ENCODE assay signal across 9 mouse cellular contexts in the genomic region with DNA sequence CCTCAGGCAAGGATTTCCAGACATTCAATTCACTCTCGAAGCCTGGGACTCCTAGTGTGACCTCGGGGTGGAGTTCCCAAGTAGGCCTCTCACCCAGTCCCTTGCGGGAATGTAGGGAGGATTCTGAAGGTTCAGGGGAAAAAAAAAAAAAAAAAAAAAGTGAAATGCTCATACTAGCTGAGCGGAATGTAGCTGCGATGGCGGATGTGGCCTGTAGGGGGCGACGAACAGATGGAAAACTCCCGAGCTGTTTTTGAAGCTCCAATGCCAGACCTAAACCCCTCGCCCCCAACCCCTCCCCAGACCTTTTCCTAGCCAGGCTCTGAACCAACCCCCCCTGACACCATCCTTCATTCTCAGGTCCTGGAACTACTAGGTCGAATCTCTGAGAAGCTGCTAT. TPM values are rescaled to one million over a fixed set of nuclear protein-coding genes. Genes with fewer than 3 reads are reported as not detected.
DNase-seq lines count a peak whose midpoint lies in the region; ATAC-seq and TF ChIP-seq lines count a peak whose summit lies in the region.
"Had no signal": no experiment of that assay in that cellular context is flagged by ENCODE, and none has a peak within 500 bp of the region (broad histone marks: within the 10 kb centered on the region; RNA-seq: fewer than 3 reads in every experiment).

No protein-coding gene starts in this region.

- WGBS in heart, embryonic 12.5 days, result under 1% methylated on average over 11 of the region's 11 CpGs

- H3K27ac ChIP-seq in CH12.LX (ENCODE audit: insufficient read depth, low read depth), result no peak overlapping the region
- no peak overlapping the region for H3K27ac ChIP-seq in heart, embryonic 12.5 days (ENCODE audit: poor library complexity, severe bottlenecking)
- H3K27ac ChIP-seq: midbrain, embryonic 12.5 days had no signal

- no peaks in the 10 kb centered on the region for H3K79me2 ChIP-seq in CH12.LX (replicated peaks; ENCODE audit: control insufficient read depth, extremely low read depth, insufficient read depth, poor library complexity, severe bottlenecking)

- H3K4me1 ChIP-seq in CH12.LX (ENCODE audit: control insufficient read depth in 1 of 2, insufficient read depth in 2 of 2), result no peaks in the 10 kb centered on the region
- peaks cover 27% of the 10 kb centered on the region for H3K4me1 ChIP-seq in heart, embryonic 12.5 days (replicated peaks)

- TF ChIP-seq RAD21 in CH12.LX (IDR thresholded peaks at IDR 0.05; ENCODE audit: low read depth, low read length), result no peak; the same call in none of the 2 replicates

- TF ChIP-seq POLR2A in CH12.LX (IDR thresholded peaks at IDR 0.05; ENCODE audit: low read depth, low read length), result no peak

- H3K9ac ChIP-seq in CH12.LX (ENCODE audit: insufficient read depth, low read depth), result no peak overlapping the region
- no peak overlapping the region for H3K9ac ChIP-seq in heart, embryonic 12.5 days
- H3K9ac ChIP-seq: midbrain, embryonic 12.5 days had no signal

- peak in 1 of 2 experiments; percentile 37; a peak in 2 of 4 replicates for TF ChIP-seq CTCF in CH12.LX (conservative IDR thresholded peaks at IDR 0.05 in 1 of 2, IDR thresholded peaks at IDR 0.05 in 1 of 2; ENCODE audit: low read depth in 2 of 2, low read length in 2 of 2)

- dilution Hi-C loops in CH12.LX (cut with MboI; ENCODE audit: extremely low pct_ligation_motif_present, extremely low pct_unique_long_range_greater_than_20kb, low sequenced_read_pairs), result no loop called here

- H3K9me3 ChIP-seq in CH12.LX (replicated peaks; ENCODE audit: low read length), result peaks cover 47% of the 10 kb centered on the region
- H3K9me3 ChIP-seq in heart, embryonic 12.5 days (replicated peaks), result no peaks in the 10 kb centered on the region
- H3K9me3 ChIP-seq: midbrain, embryonic 12.5 days had no signal

- no peaks in the 10 kb centered on the region for H3K36me3 ChIP-seq in CH12.LX (replicated peaks in 1 of 2; ENCODE audit: control insufficient read depth in 1 of 2, insufficient read depth in 1 of 2, low read length in 1 of 2)
- no peaks in the 10 kb centered on the region for H3K36me3 ChIP-seq in heart, embryonic 12.5 days
- H3K36me3 ChIP-seq: midbrain, embryonic 12.5 days had no signal

- no peak overlapping the region for H3K4me3 ChIP-seq in CH12.LX (replicated peaks in 1 of 3; ENCODE audit: low read depth in 2 of 3, low read length in 2 of 3, poor library complexity in 1 of 3)
- H3K4me3 ChIP-seq in heart, embryonic 12.5 days, result peak overlapping the region; percentile 22; the same call in 1 of the 2 replicates
- H3K4me3 ChIP-seq: midbrain, embryonic 12.5 days had no signal

- no peak overlapping the region for H3K4me2 ChIP-seq in CH12.LX (ENCODE audit: insufficient read depth, low read depth, poor library complexity, severe bottlenecking)
- peak overlapping the region; percentile 51 for H3K4me2 ChIP-seq in heart, embryonic 12.5 days
- H3K4me2 ChIP-seq: midbrain, embryonic 12.5 days had no signal

- in situ Hi-C loops in CH12.LX (cut with MboI; ENCODE audit: low pct_ligation_motif_present, low pct_unique_long_range_greater_than_20kb, low sequenced_read_pairs), result no loop called here

- intact Hi-C loops in heart, postnatal 25 days (cut with DNase I), result loop anchor here (5.0 kb wide), 1 partner anchor 106 kb away; no protein-coding TSS in a partner anchor

- no peak for TF ChIP-seq EP300 in CH12.LX (IDR thresholded peaks at IDR 0.05; ENCODE audit: low read length)

- H3K27me3 ChIP-seq in CH12.LX (replicated peaks), result no peaks in the 10 kb centered on the region
- peaks cover 75% of the 10 kb centered on the region for H3K27me3 ChIP-seq in heart, embryonic 12.5 days (replicated peaks)

- DNase-seq in heart, adult 11 months, result peak; percentile 85
- DNase-seq in heart, postnatal 25 days (ENCODE audit: low spot score), result no peak
- peak; percentile 3 for DNase-seq in CH12.LX (ENCODE audit: extremely low read depth)
- peak; percentile 86 for DNase-seq in kidney, postnatal 10 days
- peak; percentile 64 to 76 for DNase-seq in lung, postnatal 4 days
- peak; percentile 66 for DNase-seq in thymus, postnatal 14 days

- ATAC-seq in common myeloid progenitor, adult 5-6 weeks (replicated peaks; ENCODE audit: low read depth, poor library complexity, severe bottlenecking), result peak; percentile 45
- 0 out of 2 replicates have a peak, but pooled peaks have one; percentile 5 for ATAC-seq in heart, embryonic 12.5 days (ENCODE audit: insufficient number of reproducible peaks, low FRiP score)

TF ChIP-seq in CH12.LX, 34 proteins besides CTCF, POLR2A, EP300 and RAD21:
- no peak for TF ChIP-seq SIN3A (IDR thresholded peaks at IDR 0.05; ENCODE audit: low read length)
- no peak for TF ChIP-seq E2F4 (IDR thresholded peaks at IDR 0.05; ENCODE audit: insufficient replicate concordance, low read depth, low read length)
- no peak for TF ChIP-seq ETS1 (conservative IDR thresholded peaks at IDR 0.05; ENCODE audit: low read depth, low read length)
- no peak for TF ChIP-seq RCOR1 (conservative IDR thresholded peaks at IDR 0.05; ENCODE audit: low read depth, low read length)
- no peak for TF ChIP-seq NRF1 (IDR thresholded peaks at IDR 0.05; ENCODE audit: low read depth, low read length)
- peak; percentile 55 for TF ChIP-seq ZNF384 (IDR thresholded peaks at IDR 0.05; ENCODE audit: low read depth, low read length)
- no peak for TF ChIP-seq MAZ (IDR thresholded peaks at IDR 0.05; ENCODE audit: low read depth, low read length)
- TF ChIP-seq MEF2A (IDR thresholded peaks at IDR 0.05; ENCODE audit: borderline replicate concordance, low read depth, low read length), result no peak
- TF ChIP-seq TBP (conservative IDR thresholded peaks at IDR 0.05; ENCODE audit: low read depth, low read length), result no peak

RNA-seq across cellular contexts. Expression of a gene that starts 4.9 kb away (rescaled TPM):
- total RNA-seq in heart, postnatal 25 days (2021), result under 1 TPM; 0.60 to 0.98 TPM
- not detected in 2 replicates for total RNA-seq in CH12.LX (2012; rRNA removed)
- not detected in 2 replicates for total RNA-seq in CH12.LX (2014; rRNA removed)
- polyA plus RNA-seq in CH12.LX (2012; ENCODE audit: insufficient read length, low read depth), result not detected in 2 replicates
- total RNA-seq in common myeloid progenitor, adult 5-6 weeks (2017), result not detected in 2 replicates
- not detected in 2 replicates for polyA plus RNA-seq in heart, embryonic 12.5 days (2016; fragmentation: Nextera tagmentation; extraction: Ambion mirVana)

RNA-seq across cellular contexts. Expression of a gene that starts 54.5 kb away (rescaled TPM):
- 1 to 10 TPM; 6.7 to 6.8 TPM for total RNA-seq in heart, postnatal 25 days (2021)
- total RNA-seq in CH12.LX (2012; rRNA removed) (20.4 and 22.6 TPM in 2 replicates), CH12.LX (2014; rRNA removed) (30.4 and 33.2 TPM in 2 replicates)
- 13.7 and 19.1 TPM in 2 replicates for polyA plus RNA-seq in CH12.LX (2012; ENCODE audit: insufficient read length, low read depth)
- 9.9 and 12.3 TPM in 2 replicates for total RNA-seq in common myeloid progenitor, adult 5-6 weeks (2017)
- 11.2 and 13.1 TPM in 2 replicates for polyA plus RNA-seq in heart, embryonic 12.5 days (2016; fragmentation: Nextera tagmentation; extraction: Ambion mirVana)
